Mouse (Mus musculus): ENCODE measurements around the gene Gm17364. TPM values are rescaled to one million over a fixed set of nuclear protein-coding genes. Genes with fewer than 3 reads are reported as not detected.
"Not testable (repeated sequence)": the region's sequence is repeated elsewhere in the genome, so short reads cannot be mapped to it uniquely, and the experiment has no call there.

The Gm17364 gene
- polyA plus RNA-seq, 1 experiment from 2014 or later = not detected

DNA sequence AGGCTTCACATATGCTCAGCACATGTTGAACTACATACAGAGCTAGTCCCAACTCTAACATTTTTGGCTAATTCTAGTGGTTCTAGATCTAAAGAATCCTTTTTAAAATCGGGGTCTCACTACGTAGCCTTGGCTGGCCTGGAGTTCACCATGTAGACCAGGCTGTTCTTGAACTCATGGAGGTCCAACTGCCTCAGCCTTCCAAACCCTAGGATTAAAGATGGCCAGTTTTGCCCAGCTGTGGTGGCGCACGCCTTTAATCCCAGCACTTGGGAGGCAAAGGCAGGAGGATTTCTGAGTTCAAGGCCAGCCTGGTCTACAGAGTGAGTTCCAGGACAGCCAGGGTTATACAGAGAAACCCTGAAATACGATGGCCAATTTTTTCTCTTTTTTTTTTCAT is 22.5 kb downstream of the Gm17364 start:
- H3K27me3 ChIP-seq (replicated peaks) = not testable (repeated sequence)

GRCm38 (mm10) chr13:41250318-41250981 is 23.3 kb downstream of the Gm17364 start:
- H3K27me3 ChIP-seq (replicated peaks) = no peaks in the 10 kb centered on the region
- peak overlapping the region; percentile 67 for H3K4me3 ChIP-seq (replicated peaks)
- WGBS = under 1% methylated on average over 27 of the region's 27 CpGs
- ATAC-seq (ENCODE audit: low FRiP score) = peak; percentile 23
- no peaks in the 10 kb centered on the region for H3K9me3 ChIP-seq (replicated peaks)
- H3K36me3 ChIP-seq = no peaks in the 10 kb centered on the region
- peak overlapping the region; percentile 90 for H3K27ac ChIP-seq (replicated peaks)
- peaks cover 23% of the 10 kb centered on the region for H3K4me1 ChIP-seq
- H3K9ac ChIP-seq (replicated peaks) = peak overlapping the region; percentile 80
- peak overlapping the region; percentile 68 for H3K4me2 ChIP-seq

More for the DNA sequence above, 22.5 kb downstream of the Gm17364 start:
- not testable (repeated sequence) for H3K36me3 ChIP-seq; H3K9me3 ChIP-seq (replicated peaks); ATAC-seq (ENCODE audit: low FRiP score); H3K27ac ChIP-seq (replicated peaks); H3K9ac ChIP-seq (replicated peaks)
- H3K4me3 ChIP-seq (replicated peaks) = peak overlapping the region; percentile 67; the same call in 1 of the 2 replicates
- peaks cover 23% of the 10 kb centered on the region for H3K4me1 ChIP-seq
- whole genome bisulfite sequencing = 94% methylated on average over 5 of the region's 5 CpGs
- peak overlapping the region; percentile 68 for H3K4me2 ChIP-seq

DNA sequence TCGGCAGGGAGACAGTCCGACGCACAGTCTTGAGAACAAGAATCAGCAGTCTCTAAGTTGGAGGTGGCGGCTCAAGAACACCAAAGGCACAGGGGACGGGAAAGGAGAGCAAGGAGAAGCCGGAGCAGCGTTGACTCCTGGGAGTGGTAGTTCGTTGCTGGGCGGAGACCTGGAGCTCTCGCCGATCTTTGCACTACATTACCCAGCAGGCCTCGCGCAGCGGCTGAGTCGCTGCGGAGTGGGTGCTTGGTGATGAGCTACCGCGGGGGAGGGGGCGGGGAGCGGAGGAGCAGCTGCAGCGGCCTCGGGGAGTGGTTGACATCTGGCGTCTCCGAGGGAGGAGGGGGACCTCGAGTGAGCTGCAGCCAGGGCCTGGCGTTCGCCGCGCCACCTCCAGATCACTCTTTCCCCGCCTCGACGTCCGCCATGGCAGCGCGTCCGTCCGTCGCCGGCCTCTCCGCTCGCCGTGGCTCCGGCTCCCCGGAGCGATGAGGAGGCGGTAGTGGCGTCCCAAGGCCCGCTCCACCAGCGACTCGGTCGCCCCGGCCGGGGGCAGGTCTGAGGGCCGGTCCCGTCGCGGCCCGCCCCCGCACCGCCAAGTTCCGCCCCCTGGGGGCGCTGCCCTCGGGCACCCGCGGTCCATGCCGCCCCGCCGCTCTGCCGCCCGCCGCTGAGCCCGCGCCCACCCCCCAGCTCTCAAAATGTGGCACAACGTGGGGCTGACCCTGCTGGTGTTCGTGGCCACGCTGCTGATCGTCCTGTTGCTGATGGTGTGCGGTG is 24.0 kb downstream of the Gm17364 start, which contains the start of gene Smim13:
TSS of gene Smim13 (plus strand) at position 307 of the 780 bp plus-strand sequence.
- WGBS = under 1% methylated on average over 60 of the region's 78 CpGs
- no peaks in the 10 kb centered on the region for H3K27me3 ChIP-seq (replicated peaks)
- H3K27ac ChIP-seq (replicated peaks) = peak within 1 kb of the TSS; percentile 90
- H3K9me3 ChIP-seq (replicated peaks) = no peaks in the 10 kb centered on the region
- peak within 1 kb of the TSS; percentile 80 for H3K9ac ChIP-seq (replicated peaks)
- peak; percentile 97 for ATAC-seq (ENCODE audit: low FRiP score)
- no peaks in the 10 kb centered on the region for H3K36me3 ChIP-seq
- H3K4me2 ChIP-seq = peak within 1 kb of the TSS; percentile 68
- peak within 1 kb of the TSS; percentile 67 for H3K4me3 ChIP-seq (replicated peaks)
- peaks cover 23% of the 10 kb centered on the region for H3K4me1 ChIP-seq

DNA sequence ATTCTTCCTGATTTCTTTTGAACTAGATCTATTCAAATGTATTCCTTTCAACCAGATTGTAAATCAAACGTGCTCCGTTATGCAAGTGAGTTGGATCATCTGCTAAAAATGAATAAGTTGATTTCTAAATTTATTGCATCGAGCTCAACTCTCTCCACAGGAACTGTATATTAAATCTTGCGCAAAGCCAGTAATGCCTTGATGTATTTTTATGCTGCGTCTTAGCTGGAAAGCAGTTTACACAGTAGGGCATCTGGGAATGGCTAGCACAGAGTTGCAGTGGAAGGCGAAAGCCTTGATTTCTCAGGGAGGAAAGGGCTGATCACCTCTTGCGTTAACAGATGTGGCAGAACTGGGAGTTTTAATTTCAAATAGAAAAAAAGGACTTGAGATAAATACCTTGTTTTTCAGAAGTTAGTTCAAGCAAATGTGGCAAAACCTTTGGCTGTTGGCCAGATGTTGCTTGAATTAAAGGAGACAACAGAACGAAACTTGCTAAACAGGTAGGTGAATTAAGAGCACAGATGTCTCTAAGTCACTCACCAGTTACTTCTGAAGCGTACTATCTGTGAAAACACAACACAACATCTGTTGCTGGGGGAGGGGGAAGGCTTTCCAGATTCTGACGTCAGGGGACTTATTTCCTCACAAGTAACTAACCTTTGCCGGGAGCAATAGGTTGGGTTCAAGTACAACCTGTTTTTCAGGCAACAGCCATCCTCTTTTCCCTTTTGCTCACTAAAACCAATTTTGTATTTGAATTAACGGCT is 24.8 kb downstream of the Gm17364 start:
- peak overlapping the region; percentile 67 for H3K4me3 ChIP-seq (replicated peaks)
- peak overlapping the region; percentile 51 for H3K9ac ChIP-seq (replicated peaks)
- no peaks in the 10 kb centered on the region for H3K36me3 ChIP-seq
- peaks cover 23% of the 10 kb centered on the region for H3K4me1 ChIP-seq
- H3K27ac ChIP-seq (replicated peaks) = peak overlapping the region; percentile 90
- H3K9me3 ChIP-seq (replicated peaks) = no peaks in the 10 kb centered on the region
- H3K4me2 ChIP-seq = peak overlapping the region; percentile 68
- WGBS = 38% methylated on average over 12 of the region's 12 CpGs
- no peaks in the 10 kb centered on the region for H3K27me3 ChIP-seq (replicated peaks)
- peak; percentile 22; the same call in 1 of the 2 replicates for ATAC-seq (ENCODE audit: low FRiP score)

- Histone ChIP-seq H3K27me3 (replicated peaks) (no peaks in the 10 kb centered on the region; the same call in 1 of the 2 replicates), H3K4me3 (replicated peaks) (no peak overlapping the region), H3K4me1 (peaks cover 8% of the 10 kb centered on the region), H3K27ac (replicated peaks) (no peak overlapping the region), H3K4me2 (no peak overlapping the region), H3K9me3 (replicated peaks) (no peaks in the 10 kb centered on the region), H3K36me3 (no peaks in the 10 kb centered on the region), H3K9ac (replicated peaks) (no peak overlapping the region)
- no peak for ATAC-seq (ENCODE audit: low FRiP score)
- WGBS = 71% methylated on average over 6 of the region's 6 CpGs
Measured at GRCm38 (mm10) chr13:41244306-41244830, 29.4 kb downstream of the Gm17364 start.

DNA sequence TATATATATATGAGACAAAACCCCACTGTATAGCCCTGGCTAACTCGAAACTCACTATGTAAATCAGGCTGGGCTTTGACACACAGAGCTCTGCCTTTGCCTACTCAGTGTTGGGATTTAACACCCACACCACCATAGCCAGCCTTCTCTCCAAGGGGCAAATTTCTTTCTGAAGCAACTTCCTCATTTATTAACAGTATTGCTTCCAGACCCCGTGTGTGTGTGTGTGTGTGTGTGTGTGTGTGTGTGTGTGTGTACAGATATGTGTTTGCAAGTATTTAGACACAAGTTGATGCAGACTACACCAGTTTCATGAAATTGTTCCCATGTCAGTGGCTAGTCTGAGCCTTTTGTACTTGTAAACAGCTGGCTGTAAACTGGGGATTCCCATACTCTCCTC is 32.2 kb downstream of the Gm17364 start:
- no peaks in the 10 kb centered on the region for H3K9me3 ChIP-seq (replicated peaks)
- H3K4me1 ChIP-seq = no peaks in the 10 kb centered on the region
- WGBS = 73% methylated on average over 2 of the region's 2 CpGs
- no peak overlapping the region for H3K4me2 ChIP-seq
- H3K27me3 ChIP-seq (replicated peaks) = no peaks in the 10 kb centered on the region; the same call in 1 of the 2 replicates
- ATAC-seq (ENCODE audit: low FRiP score) = no peak
- no peak overlapping the region for H3K4me3 ChIP-seq (replicated peaks)
- H3K9ac ChIP-seq (replicated peaks) = no peak overlapping the region
- no peaks in the 10 kb centered on the region for H3K36me3 ChIP-seq
- H3K27ac ChIP-seq (replicated peaks) = no peak overlapping the region

GRCm38 (mm10) chr13:41238805-41239130 is 35.0 kb downstream of the Gm17364 start:
- H3K27ac ChIP-seq (replicated peaks) = no peak overlapping the region
- ATAC-seq (ENCODE audit: low FRiP score) = peak; percentile 66; the same call in 1 of the 2 replicates
- H3K36me3 ChIP-seq = no peaks in the 10 kb centered on the region
- H3K9ac ChIP-seq (replicated peaks) = no peak overlapping the region
- WGBS = 15% methylated on average over 5 of the region's 5 CpGs
- H3K4me2 ChIP-seq = no peak overlapping the region
- H3K4me3 ChIP-seq (replicated peaks) = no peak overlapping the region
- H3K4me1 ChIP-seq = no peaks in the 10 kb centered on the region
- no peaks in the 10 kb centered on the region; the same call in 1 of the 2 replicates for H3K27me3 ChIP-seq (replicated peaks)
- no peaks in the 10 kb centered on the region for H3K9me3 ChIP-seq (replicated peaks)

DNA sequence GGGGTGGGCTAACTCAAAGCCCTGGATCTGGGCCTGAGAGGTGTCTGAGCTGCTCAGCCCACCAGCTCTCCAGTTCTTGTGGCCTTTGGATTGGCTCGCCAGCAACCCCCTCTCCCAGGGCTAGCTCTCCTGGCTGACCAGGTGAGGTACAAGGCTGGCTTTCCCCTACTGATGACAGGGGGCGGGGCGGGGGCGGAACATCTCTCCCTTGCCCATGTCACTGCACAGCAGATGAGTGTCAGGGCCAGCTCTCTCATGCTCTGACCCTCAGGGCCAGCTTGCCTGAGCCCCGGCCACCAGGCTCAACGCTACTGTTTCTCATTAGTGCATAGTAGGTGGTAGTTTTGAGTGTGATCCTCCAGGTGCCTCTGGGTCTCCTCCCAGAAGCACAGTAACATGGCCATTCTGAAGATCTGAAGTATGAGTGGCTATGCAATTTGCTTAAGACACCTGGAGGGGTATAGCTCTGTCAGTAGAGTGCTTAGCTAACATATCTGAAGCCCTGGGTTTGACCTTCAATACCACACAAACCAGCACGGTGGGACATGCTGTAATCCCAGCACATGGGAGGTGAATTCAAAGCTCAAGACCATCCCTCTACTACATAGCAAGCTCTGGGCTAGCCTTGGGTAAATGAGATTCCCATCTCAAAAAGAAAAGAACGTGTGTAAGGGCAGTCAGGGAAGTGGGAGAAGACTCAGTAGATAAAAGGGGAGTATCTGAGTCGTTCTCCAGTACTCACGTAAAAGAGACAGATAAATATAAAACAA is 35.6 kb downstream of the Gm17364 start:
- peak; percentile 17; the same call in 1 of the 2 replicates for ATAC-seq (ENCODE audit: low FRiP score)

DNA sequence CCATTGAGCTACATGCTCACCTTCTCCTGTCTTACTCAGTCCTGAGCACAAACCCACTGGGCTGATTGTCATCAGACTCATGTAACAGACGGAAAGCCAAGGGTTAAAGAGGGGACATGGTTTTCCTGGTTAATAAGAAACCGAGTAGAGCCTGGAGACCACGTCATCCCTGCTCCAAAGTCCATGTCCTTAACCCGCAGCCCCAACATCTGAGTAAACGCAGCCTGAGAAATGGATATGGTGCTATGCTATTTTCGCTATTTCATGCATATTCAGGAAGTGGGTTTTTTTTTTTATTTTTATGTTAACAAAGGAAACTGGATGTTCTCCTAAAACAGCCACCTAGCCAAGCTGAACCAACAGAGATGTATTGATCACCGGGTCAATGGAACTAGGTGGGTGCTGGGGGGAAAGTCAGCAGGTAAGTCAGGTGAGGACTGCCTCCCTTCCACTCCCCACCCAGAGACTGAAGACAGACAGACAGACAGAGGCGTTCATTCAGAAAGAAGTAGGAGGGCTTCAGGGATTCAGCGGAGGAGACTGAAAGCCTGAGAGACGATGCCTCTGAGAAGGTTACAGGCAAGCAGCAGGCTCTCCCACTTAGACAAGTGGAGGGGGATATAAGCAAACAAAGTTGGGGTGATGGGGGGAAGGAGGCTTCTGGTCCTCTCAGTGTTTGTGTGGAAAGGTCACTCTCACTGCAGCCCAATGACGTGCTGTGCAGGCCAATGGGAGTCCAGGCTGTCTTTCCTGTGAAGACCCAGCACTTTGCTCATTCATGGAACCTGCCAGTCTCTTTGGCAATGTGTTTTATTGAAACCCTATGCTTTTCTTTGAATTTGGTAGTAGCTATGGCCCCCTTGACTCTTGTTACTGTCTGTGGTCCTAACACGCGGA is 37.7 kb downstream of the Gm17364 start:
- Histone ChIP-seq H3K27me3 (replicated peaks) (no peaks in the 10 kb centered on the region; the same call in 1 of the 2 replicates), H3K27ac (replicated peaks) (no peak overlapping the region), H3K4me1 (no peaks in the 10 kb centered on the region), H3K4me2 (no peak overlapping the region), H3K9ac (replicated peaks) (no peak overlapping the region), H3K9me3 (replicated peaks) (no peaks in the 10 kb centered on the region), H3K4me3 (replicated peaks) (no peak overlapping the region), H3K36me3 (no peaks in the 10 kb centered on the region)
- WGBS = 74% methylated on average over 13 of the region's 13 CpGs
- ATAC-seq (ENCODE audit: low FRiP score) = no peak

More for the DNA sequence above, 35.6 kb downstream of the Gm17364 start:
- no peak overlapping the region for H3K4me2 ChIP-seq
- H3K27me3 ChIP-seq (replicated peaks) = no peaks in the 10 kb centered on the region; the same call in 1 of the 2 replicates
- H3K27ac ChIP-seq (replicated peaks) = no peak overlapping the region
- H3K4me1 ChIP-seq = no peaks in the 10 kb centered on the region
- H3K4me3 ChIP-seq (replicated peaks) = no peak overlapping the region
- 83% methylated on average over 10 of the region's 10 CpGs for WGBS
- H3K36me3 ChIP-seq = no peaks in the 10 kb centered on the region
- no peak overlapping the region for H3K9ac ChIP-seq (replicated peaks)
- no peaks in the 10 kb centered on the region for H3K9me3 ChIP-seq (replicated peaks)

DNA sequence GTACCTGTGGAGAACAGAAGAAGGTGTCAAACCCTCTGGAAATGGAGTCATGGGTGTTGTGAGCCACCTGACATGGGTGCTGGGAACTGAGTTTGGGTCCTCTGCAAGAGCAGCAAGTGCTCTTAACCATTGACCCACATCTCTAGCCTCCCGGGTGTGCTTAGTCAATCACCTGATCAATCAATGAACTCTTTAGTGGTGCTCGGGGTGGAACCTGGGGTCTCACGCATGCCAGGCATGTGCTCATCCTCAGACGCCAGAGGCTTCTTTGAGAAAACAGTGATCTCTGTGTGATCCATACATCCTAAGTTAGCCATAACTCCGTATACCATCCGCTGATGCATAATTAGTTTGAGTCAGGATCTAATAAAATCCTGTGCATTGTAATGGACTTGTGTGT is 38.6 kb downstream of the Gm17364 start:
- Histone ChIP-seq H3K4me3 (replicated peaks) (no peak overlapping the region), H3K9ac (replicated peaks) (no peak overlapping the region), H3K36me3 (no peaks in the 10 kb centered on the region), H3K9me3 (replicated peaks) (no peaks in the 10 kb centered on the region), H3K27me3 (replicated peaks) (no peaks in the 10 kb centered on the region), H3K4me1 (no peaks in the 10 kb centered on the region), H3K4me2 (no peak overlapping the region), H3K27ac (replicated peaks) (no peak overlapping the region)
- no peak for ATAC-seq (ENCODE audit: low FRiP score)
- 92% methylated on average over 6 of the region's 6 CpGs for WGBS
